Mouse (Mus musculus): ENCODE results near the gene Crybg2.
A peak's percentile ranks its signal among the peaks of the same experiment; 100 is the strongest.

DNA sequence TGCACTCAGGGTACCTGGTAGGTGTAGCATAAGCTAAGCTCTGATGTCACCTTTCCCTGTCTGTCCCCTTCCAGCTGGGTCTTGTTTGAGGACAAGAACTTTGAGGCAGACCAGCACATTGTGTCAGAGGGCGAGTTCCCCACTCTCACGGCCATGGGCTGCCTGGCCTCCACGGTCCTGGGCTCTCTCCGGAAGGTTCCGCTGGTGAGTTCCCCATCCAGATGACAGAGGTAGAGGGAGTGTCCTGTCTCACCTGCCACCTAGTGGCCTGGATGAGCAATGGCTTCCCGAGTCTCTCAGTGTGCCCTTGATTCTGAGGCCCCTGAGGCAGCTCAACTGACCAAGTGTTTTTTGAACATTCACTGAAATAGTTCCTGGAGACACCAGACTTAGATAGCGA is 26.8 kb downstream of the Crybg2 start:
- TF ChIP-seq CTCF (IDR thresholded peaks at IDR 0.05; ENCODE audit: low read depth, low read length) = peak; percentile 84
- no peak for TF ChIP-seq POLR2A (IDR thresholded peaks at IDR 0.05; ENCODE audit: extremely low read depth, insufficient read depth, low read length)
